19 mouse cellular contexts compared by ENCODE assay signal in genomic region chr17:64629486-64629885, GRCm38 (mm10).
"Had no signal": no experiment of that assay in that cellular context is flagged by ENCODE, and none has a peak within 500 bp of the region (broad histone marks: within the 10 kb centered on the region; RNA-seq: fewer than 3 reads in every experiment).

No protein-coding gene starts in this region.

- H3K9me3 ChIP-seq: lung, embryonic 15.5 days; megakaryocyte, embryonic 14.5 days; midbrain, embryonic 10.5 days; midbrain, embryonic 13.5 days; neural tube, embryonic 13.5 days; stomach, embryonic 15.5 days had no signal

- H3K4me3 ChIP-seq: lung, embryonic 15.5 days; megakaryocyte, embryonic 14.5 days; midbrain, embryonic 10.5 days; midbrain, embryonic 13.5 days; myocyte; neural tube, embryonic 13.5 days; stomach, embryonic 15.5 days had no signal

- H3K9ac ChIP-seq: liver, embryonic 14.5 days; lung, embryonic 15.5 days; midbrain, embryonic 13.5 days; neural tube, embryonic 13.5 days; stomach, embryonic 15.5 days had no signal

- H3K27me3 ChIP-seq: lung, embryonic 15.5 days; megakaryocyte, embryonic 14.5 days; midbrain, embryonic 13.5 days; neural tube, embryonic 13.5 days; stomach, embryonic 15.5 days had no signal

- H3K4me2 ChIP-seq: lung, embryonic 15.5 days; midbrain, embryonic 13.5 days; neural tube, embryonic 13.5 days; stomach, embryonic 15.5 days had no signal

- ATAC-seq: midbrain, embryonic 13.5 days; midbrain, embryonic 16.5 days had no signal

- H3K27ac ChIP-seq: liver, embryonic 14.5 days; lung, embryonic 15.5 days; midbrain, embryonic 10.5 days; midbrain, embryonic 13.5 days; neural tube, embryonic 13.5 days; stomach, embryonic 15.5 days had no signal

- H3K4me1 ChIP-seq: megakaryocyte, embryonic 14.5 days; stomach, embryonic 15.5 days had no signal

- DNase-seq: kidney, adult 18-20 months; kidney, adult 9 months; kidney, postnatal 14 days; kidney, postnatal 4 days; lung, adult 18-20 months; lung, postnatal 10 days; lung, postnatal 36 days; retina, postnatal 1 day; right cerebral cortex, postnatal 25 days; spleen, adult 18-20 months had no signal
